Mouse (Mus musculus) heart, adult 11 months (tissue): ENCODE measurements around the gene Lmtk3.

ENCODE experiments used
- DNase-seq: peaks from one replicate; pipeline ENCODE4 v3.0.0; 2022

Gene Lmtk3

DNA sequence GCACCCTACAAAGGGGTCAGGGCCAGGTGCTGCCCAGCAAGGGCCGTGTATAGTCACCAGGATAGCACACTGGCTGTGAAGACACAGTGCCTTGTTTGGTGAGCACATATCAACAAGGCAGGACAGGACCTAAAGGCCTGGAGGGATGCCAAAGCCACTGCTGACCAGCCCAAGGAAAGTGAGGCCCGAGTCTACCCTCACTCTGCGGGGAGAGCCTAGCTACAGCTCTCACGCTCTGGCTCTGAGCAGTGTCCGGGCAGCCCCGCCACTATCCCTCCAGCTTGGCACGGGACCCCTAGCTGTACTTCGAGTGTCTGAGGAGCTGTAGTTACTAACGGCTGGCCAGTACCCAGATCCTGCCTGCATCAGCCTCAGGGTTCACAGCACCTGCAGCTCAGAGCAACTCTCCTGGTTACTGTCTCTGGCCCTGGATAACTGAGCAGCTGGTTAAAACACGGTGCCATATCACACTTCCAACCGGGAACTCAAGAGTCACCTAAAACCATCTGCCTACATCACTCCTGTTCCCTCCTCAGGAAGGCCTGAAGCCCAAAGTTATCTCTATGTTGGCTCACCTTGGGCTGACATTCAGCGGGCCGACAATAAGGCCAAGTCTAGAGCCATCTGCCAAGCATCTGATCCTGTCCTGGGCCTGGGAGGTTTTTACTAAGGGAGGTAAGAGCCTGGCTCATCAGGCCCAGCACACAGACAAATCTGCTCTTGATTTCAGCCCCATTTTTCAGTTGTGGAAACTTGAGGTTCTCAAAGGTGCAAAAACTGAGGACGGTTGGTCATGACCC is 25.9 kb downstream of the Lmtk3 start:
- no peak for DNase-seq

DNA sequence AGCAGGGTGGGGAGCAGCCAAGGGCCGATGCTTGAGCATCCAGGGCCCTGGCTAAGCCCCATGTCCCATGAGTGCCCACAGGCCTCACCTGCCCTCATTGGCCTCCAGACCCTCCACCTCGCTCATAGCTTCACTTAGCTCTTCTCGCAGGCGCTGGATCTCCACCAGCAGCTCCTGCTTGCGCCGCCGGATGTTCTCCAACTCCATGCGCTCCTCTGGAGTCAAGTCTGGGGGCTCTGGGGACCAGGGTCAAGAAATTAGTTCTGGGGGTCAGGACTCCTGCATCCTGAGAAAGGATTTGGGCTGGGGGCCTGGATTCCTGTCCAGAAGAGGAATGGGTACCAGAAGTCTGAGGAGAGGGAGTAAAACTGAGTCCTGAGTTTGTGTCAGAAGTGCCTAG is 29.4 kb downstream of the Lmtk3 start:
- peak; percentile 92 for DNase-seq

GRCm38 (mm10) chr7:45813787-45814779 is 30.5 kb downstream of the Lmtk3 start, which contains the start of gene Cyth2:
TSS of gene Cyth2 (minus strand) at chr7:45814581.
- DNase-seq: peak; percentile 100

- no peak for DNase-seq
Measured at GRCm38 (mm10) chr7:45814841-45815240, 31.3 kb downstream of the Lmtk3 start.

DNA sequence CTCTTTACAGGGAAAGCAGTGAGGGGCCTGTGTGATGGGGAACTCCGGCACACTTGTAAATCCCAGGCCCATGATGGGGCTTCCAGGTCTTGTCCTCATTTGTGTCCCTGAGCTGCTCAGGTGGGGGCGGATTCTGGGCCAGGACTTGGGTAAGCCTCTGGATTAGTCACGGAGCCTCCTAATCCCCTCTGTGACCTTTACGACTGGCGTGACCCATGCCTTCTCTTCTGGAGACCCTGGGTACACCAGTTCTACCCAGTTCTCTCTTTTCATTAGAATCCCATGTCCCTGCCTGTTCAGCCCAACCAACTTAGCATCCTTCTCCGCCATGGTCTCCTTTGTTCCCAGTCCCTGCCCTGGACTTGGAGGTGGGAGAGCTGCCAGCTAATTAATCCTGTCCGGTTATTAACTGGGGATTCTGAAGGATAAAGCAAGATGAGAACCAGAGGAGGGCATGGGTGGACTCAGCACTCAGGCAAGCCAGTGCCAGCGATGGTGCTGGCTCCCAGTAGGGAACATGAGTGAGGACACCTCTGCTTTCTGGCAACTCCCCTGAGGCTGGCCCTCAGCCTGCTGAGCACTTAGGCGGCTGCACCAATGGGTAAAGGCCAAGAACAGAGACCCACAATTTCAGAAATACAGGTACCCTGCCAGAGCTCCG is 31.9 kb downstream of the Lmtk3 start:
- peak; percentile 92 for DNase-seq

DNA sequence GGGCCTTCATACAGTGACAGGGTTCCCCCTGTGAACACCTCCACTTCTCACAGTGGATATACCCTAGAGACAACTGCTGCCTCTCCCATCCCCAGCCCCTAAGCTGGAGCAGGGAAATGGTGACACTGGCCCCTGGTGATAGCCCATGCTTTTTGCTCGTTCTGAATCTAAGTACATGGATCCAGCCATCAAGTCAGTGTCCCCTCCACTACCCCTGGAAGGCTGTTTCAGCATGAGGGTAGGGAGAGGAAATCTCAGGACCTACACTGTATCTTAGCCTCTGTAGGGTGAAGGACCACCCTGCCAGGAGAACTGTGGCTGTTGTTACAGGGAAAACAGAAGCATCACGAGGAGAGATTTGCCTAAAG is 32.4 kb downstream of the Lmtk3 start:
- DNase-seq: peak; percentile 84

GRCm38 (mm10) chr7:45819843-45820242 is 36.3 kb downstream of the Lmtk3 start:
- DNase-seq: peak; percentile 83

GRCm38 (mm10) chr7:45820913-45821312 is 37.4 kb downstream of the Lmtk3 start:
- no peak for DNase-seq

- DNase-seq: peak; percentile 91
Measured at GRCm38 (mm10) chr7:45824598-45824997, 41.1 kb downstream of the Lmtk3 start, which contains the start of gene Kcnj14. TSS of gene Kcnj14 (minus strand) at chr7:45824782.

DNA sequence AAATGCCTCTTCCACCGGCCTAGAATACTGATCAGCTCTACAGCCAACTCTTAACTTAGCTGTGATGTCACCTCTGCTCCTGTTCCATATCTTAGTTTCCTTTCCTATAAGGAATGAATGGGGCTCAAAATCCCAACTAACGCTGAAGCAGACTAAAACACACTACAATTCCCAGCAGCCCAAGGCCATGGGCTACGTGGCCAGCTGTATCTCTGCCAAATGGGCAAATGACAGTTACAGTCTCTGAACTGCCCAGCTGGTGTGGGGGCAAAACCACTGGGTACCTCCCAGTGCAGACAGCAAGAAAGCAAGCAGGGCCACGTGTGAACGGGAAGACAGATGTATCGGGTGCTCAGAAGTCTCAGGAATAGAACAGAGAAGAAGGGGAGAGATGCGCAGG is 43.1 kb downstream of the Lmtk3 start:
- DNase-seq: no peak

DNA sequence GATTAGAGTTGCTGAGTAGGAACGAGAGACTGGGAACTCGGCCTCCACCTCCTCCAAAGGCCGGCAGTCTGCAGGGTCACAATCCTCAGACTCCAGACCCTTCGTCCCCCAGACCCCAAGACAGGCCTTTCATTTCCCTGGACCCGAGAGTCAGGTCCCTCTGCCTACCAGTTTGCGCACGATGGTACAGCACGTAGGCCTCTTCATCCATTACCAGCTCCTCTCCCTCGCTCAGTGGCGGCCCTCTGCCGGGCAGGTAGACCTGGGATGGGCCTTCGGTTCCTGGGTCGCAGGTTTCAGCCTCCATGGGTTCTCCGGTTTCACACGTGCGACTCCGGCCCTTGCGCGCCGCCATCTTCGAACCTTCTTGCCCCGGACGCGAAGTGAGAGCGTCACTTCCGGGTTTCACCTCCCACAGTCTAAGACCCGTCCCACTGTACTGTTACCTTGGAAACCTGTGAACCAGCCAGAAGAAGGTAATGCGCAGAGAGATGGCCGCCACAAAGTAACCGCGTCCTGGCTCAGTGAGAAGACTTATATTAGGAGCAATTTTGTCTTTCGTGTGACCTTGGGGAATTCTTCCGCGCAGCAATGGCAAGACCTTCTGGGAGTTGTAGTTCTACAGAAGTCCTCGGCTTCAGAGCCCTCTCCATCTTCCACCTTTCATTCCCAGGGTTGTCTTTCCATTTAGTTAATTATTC is 47.0 kb downstream of the Lmtk3 start, which contains the start of gene Grwd1:
Gene Grwd1 (minus strand): TSS at position 518 of the 701 bp plus-strand sequence.
- DNase-seq: peak; percentile 99

- DNase-seq: no peak
Measured at GRCm38 (mm10) chr7:45831128-45831525, 47.6 kb downstream of the Lmtk3 start.

GRCm38 (mm10) chr7:45832428-45832827 is 48.9 kb downstream of the Lmtk3 start:
- peak; percentile 89 for DNase-seq

- DNase-seq: no peak
Measured at GRCm38 (mm10) chr7:45833148-45833790, 49.7 kb downstream of the Lmtk3 start.

- peak; percentile 89 for DNase-seq
Measured at GRCm38 (mm10) chr7:45833924-45834323, 50.4 kb downstream of the Lmtk3 start.

- DNase-seq: peak; percentile 66
Measured at GRCm38 (mm10) chr7:45842950-45843744, 59.6 kb downstream of the Lmtk3 start.

DNA sequence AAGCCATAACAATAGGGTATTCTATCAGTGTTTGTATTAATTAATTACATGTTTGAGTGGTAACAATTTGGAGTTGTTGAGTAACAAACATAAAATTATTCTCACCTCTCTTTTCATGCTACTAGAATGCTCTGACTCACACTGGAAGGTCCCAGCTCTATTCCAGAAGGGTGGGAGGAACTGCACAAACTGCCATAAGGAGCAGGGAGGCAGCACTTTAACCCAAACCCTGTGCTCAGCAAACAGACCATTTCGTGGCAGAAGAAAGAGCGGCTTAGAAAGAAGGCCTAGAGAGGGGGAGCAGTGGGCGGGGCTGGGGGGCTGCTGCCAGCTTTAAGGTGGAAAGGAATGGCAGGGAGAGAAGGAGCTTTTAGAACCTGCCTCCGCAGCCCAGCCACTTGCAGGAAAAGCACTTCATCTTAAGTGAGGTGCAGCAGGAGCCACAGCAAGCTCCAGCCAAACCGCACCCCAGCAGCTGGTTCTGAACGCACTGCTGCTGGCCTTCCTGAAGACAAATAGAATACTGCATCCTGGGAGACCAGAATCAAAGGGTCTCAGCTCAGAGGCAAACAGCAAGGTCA is 65.0 kb downstream of the Lmtk3 start:
- no peak for DNase-seq

- DNase-seq: peak; percentile 82
Measured at GRCm38 (mm10) chr7:45850661-45851060, 67.1 kb downstream of the Lmtk3 start.

- DNase-seq: peak; percentile 81
Measured at GRCm38 (mm10) chr7:45853089-45853488, 69.6 kb downstream of the Lmtk3 start.
